Mouse (Mus musculus) forebrain, embryonic 16.5 days (tissue): Measurements from ENCODE around the gene Lman2. TPM values are rescaled to one million over a fixed set of nuclear protein-coding genes. Genes with fewer than 3 reads are reported as not detected.
A peak's percentile ranks its signal among the peaks of the same experiment; 100 is the strongest.

ENCODE experiments used
- ATAC-seq: fragments of 200-750 bp; cut with Nextera tagmentation; 2 replicates; pipeline ENCODE4 v1.8.0; 2017; ENCODE audit warnings: mild to moderate bottlenecking, moderate library complexity
- H3K27ac ChIP-seq: fragments of 300-500 bp; sonication (generic); 2 replicates; pipeline ENCODE4 v1.5.1; 2014; ENCODE audit warnings: low read length, control low read depth
- H3K27me3 ChIP-seq: fragments of 300-500 bp; sonication (generic); replicated peaks from 2 replicates; pipeline ENCODE4 v1.6.1; 2014; ENCODE audit warnings: low read length; ENCODE audit not compliant: control insufficient read depth, insufficient read depth
- H3K36me3 ChIP-seq: fragments of 300-500 bp; sonication (generic); 2 replicates; pipeline ENCODE4 v1.6.1; 2014; ENCODE audit not compliant: control insufficient read depth, insufficient read depth
- H3K4me1 ChIP-seq: fragments of 300-500 bp; sonication (generic); replicated peaks from 2 replicates; pipeline ENCODE4 v1.6.1; 2014; ENCODE audit warnings: low read length; ENCODE audit not compliant: control insufficient read depth, insufficient read depth
- H3K4me2 ChIP-seq: fragments of 300-500 bp; sonication (generic); 2 replicates; pipeline ENCODE4 v1.6.1; 2014; ENCODE audit warnings: mild to moderate bottlenecking, low read length, control low read depth
- H3K4me3 ChIP-seq: fragments of 300-500 bp; sonication (generic); replicated peaks from 2 replicates; pipeline ENCODE4 v1.5.1; 2014; ENCODE audit warnings: mild to moderate bottlenecking, low read length, control low read depth
- H3K9ac ChIP-seq: fragments of 300-500 bp; sonication (generic); replicated peaks from 2 replicates; pipeline ENCODE4 v1.6.1; 2014; ENCODE audit warnings: low read depth, low read length, control low read depth
- H3K9me3 ChIP-seq: fragments of 300-500 bp; sonication (generic); 2 replicates; pipeline ENCODE4 v1.6.1; 2016; ENCODE audit warnings: low read length; ENCODE audit not compliant: control insufficient read depth
- WGBS: fragments of 180-500 bp; shearing (Covaris S2); extraction: QIAGEN DNeasy Blood & Tissue Kit; methylation state at CpG from one replicate; pipeline ENCODE4 v1.1.7; 2014; 5-methylcytosine and 5-hydroxymethylcytosine counted together
- polyA plus RNA-seq: library from polyadenylated mRNA; unstranded; fragments of >200 nt; fragmentation: Nextera tagmentation; extraction: Ambion mirVana; gene quantifications from 2 replicates; pipeline ENCODE4 v1.2.1, GENCODE M21; 2015

Gene Lman2
- polyA plus RNA-seq, 1 experiment from 2014 or later, result 56.3 TPM

GRCm38 (mm10) chr13:55321434-55322129, 41.0 kb downstream of the Lman2 start, which contains the start of gene Rab24:
Rab24 (minus strand) TSS chr13:55321946.
- no peaks in the 10 kb centered on the region for H3K9me3 ChIP-seq
- peak within 1 kb of the TSS; percentile 63 for H3K27ac ChIP-seq
- WGBS, result under 1% methylated on average over 73 of the region's 73 CpGs
- H3K27me3 ChIP-seq, result no peaks in the 10 kb centered on the region
- H3K9ac ChIP-seq, result peak within 1 kb of the TSS; percentile 91
- H3K4me1 ChIP-seq, result peaks cover 27% of the 10 kb centered on the region
- peak within 1 kb of the TSS; percentile 83 for H3K4me2 ChIP-seq
- H3K4me3 ChIP-seq, result peak within 1 kb of the TSS; percentile 91
- ATAC-seq, result peak; percentile 94
- H3K36me3 ChIP-seq, result peaks cover 21% of the 10 kb centered on the region

GRCm38 (mm10) chr13:55319931-55320533, 42.6 kb downstream of the Lman2 start, which contains the start of gene Prelid1:
Prelid1 (plus strand) TSS chr13:55320500.
- H3K9me3 ChIP-seq, result no peaks in the 10 kb centered on the region
- no peak within 1 kb of the TSS for H3K27ac ChIP-seq
- peak within 1 kb of the TSS; percentile 91 for H3K9ac ChIP-seq
- H3K36me3 ChIP-seq, result peaks cover 9% of the 10 kb centered on the region; the same call in 1 of the 2 replicates
- H3K4me3 ChIP-seq, result peak within 1 kb of the TSS; percentile 91
- H3K4me1 ChIP-seq, result peaks cover 27% of the 10 kb centered on the region
- H3K4me2 ChIP-seq, result peak within 1 kb of the TSS; percentile 83
- no peak for ATAC-seq
- 87% methylated on average over 4 of the region's 4 CpGs for WGBS
- no peaks in the 10 kb centered on the region for H3K27me3 ChIP-seq

- no peak overlapping the region for H3K27ac ChIP-seq
- H3K27me3 ChIP-seq, result no peaks in the 10 kb centered on the region
- H3K4me2 ChIP-seq, result no peak overlapping the region
- 87% methylated on average over 3 of the region's 3 CpGs for WGBS
- no peak overlapping the region for H3K4me3 ChIP-seq
- no peak for ATAC-seq
- H3K4me1 ChIP-seq, result peaks cover 21% of the 10 kb centered on the region
- H3K9me3 ChIP-seq, result no peaks in the 10 kb centered on the region
- peaks cover 19% of the 10 kb centered on the region for H3K36me3 ChIP-seq
- H3K9ac ChIP-seq, result no peak overlapping the region
Observed at GRCm38 (mm10) chr13:55318351-55318750, 44.2 kb downstream of the Lman2 start.

GRCm38 (mm10) chr13:55314891-55315412, 47.6 kb downstream of the Lman2 start:
- no peaks in the 10 kb centered on the region for H3K4me1 ChIP-seq

GRCm38 (mm10) chr13:55313051-55313450, 49.5 kb downstream of the Lman2 start:
- Histone ChIP-seq H3K4me1 (no peaks in the 10 kb centered on the region), H3K9me3 (no peaks in the 10 kb centered on the region), H3K4me2 (no peak overlapping the region), H3K27me3 (no peaks in the 10 kb centered on the region), H3K27ac (no peak overlapping the region), H3K36me3 (peaks cover 47% of the 10 kb centered on the region), H3K9ac (no peak overlapping the region), H3K4me3 (no peak overlapping the region)
- 86% methylated on average over 9 of the region's 9 CpGs for WGBS
- no peak for ATAC-seq

More at GRCm38 (mm10) chr13:55314891-55315412, 47.6 kb downstream of the Lman2 start:
- 90% methylated on average over 2 of the region's 2 CpGs for WGBS
- Histone ChIP-seq H3K36me3 (peaks cover 43% of the 10 kb centered on the region), H3K9me3 (no peaks in the 10 kb centered on the region), H3K4me2 (no peak overlapping the region), H3K9ac (no peak overlapping the region), H3K27me3 (no peaks in the 10 kb centered on the region), H3K4me3 (no peak overlapping the region), H3K27ac (no peak overlapping the region)
- no peak for ATAC-seq

- H3K4me2 ChIP-seq, result no peak overlapping the region
- no peak for ATAC-seq
- H3K9ac ChIP-seq, result no peak overlapping the region
- peaks cover 48% of the 10 kb centered on the region for H3K36me3 ChIP-seq
- H3K9me3 ChIP-seq, result no peaks in the 10 kb centered on the region
- no peaks in the 10 kb centered on the region for H3K27me3 ChIP-seq
- no peak overlapping the region for H3K27ac ChIP-seq
- 91% methylated on average over 8 of the region's 8 CpGs for WGBS
- H3K4me1 ChIP-seq, result no peaks in the 10 kb centered on the region
- H3K4me3 ChIP-seq, result no peak overlapping the region
Observed at GRCm38 (mm10) chr13:55312028-55312630, 50.5 kb downstream of the Lman2 start.

- no peak for ATAC-seq
- WGBS, result 89% methylated on average over 5 of the region's 5 CpGs
- H3K27ac ChIP-seq, result no peak overlapping the region
- H3K4me3 ChIP-seq, result no peak overlapping the region
- H3K9ac ChIP-seq, result no peak overlapping the region
- H3K4me2 ChIP-seq, result no peak overlapping the region
- no peaks in the 10 kb centered on the region for H3K9me3 ChIP-seq
- H3K36me3 ChIP-seq, result peaks cover 39% of the 10 kb centered on the region
- no peaks in the 10 kb centered on the region for H3K4me1 ChIP-seq
- H3K27me3 ChIP-seq, result no peaks in the 10 kb centered on the region
Observed at GRCm38 (mm10) chr13:55300913-55301312, 61.7 kb downstream of the Lman2 start.

- no peak overlapping the region for H3K9ac ChIP-seq
- no peak overlapping the region for H3K4me3 ChIP-seq
- 92% methylated on average over 1 of the region's 1 CpGs for WGBS
- no peak overlapping the region for H3K27ac ChIP-seq
- H3K36me3 ChIP-seq, result peaks cover 30% of the 10 kb centered on the region
- H3K4me1 ChIP-seq, result no peaks in the 10 kb centered on the region
- H3K9me3 ChIP-seq, result no peaks in the 10 kb centered on the region
- no peaks in the 10 kb centered on the region for H3K27me3 ChIP-seq
- ATAC-seq, result no peak
- H3K4me2 ChIP-seq, result no peak overlapping the region
Observed at GRCm38 (mm10) chr13:55296760-55297159, 65.8 kb downstream of the Lman2 start.
